Comparison of ENCODE assay signal across 9 mouse cellular contexts in the genomic region with DNA sequence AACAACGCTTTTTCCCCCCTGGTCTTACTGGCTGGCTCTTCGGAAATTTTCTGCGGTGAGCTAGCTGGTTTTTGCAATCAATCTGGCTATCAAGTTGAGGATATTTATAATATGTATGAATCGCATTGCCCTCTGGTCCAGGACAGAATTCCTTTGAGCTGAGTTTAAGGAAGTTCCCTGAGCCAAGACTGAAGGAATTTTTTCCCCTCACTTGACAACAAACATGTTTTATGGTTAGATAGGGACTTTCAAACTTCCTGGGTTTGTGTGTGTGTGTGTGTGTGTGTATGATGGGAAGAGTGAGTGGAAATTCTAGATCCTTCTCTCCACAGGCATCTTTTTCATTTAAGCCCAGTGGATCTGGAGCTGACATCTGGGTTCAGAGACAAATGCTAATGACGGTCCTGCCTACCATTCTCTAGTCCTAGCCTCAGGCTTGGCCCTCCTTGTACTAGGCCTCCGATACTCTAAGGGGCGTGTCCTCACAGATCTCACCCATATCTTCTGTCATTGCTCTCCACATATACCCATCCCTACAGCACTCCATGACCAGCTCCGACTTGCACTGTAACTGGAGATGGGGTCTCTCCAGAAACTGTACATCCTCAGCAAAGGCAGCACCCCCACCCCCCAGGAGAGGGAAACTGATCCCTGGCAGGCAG. TPM values are rescaled to one million over a fixed set of nuclear protein-coding genes. Genes with fewer than 3 reads are reported as not detected.
DNase-seq lines count a peak whose midpoint lies in the region; ATAC-seq lines count a peak whose summit lies in the region.
"Had no signal": no experiment of that assay in that cellular context is flagged by ENCODE, and none has a peak within 500 bp of the region (broad histone marks: within the 10 kb centered on the region; RNA-seq: fewer than 3 reads in every experiment).

No protein-coding gene starts in this region.

- H3K27me3 ChIP-seq in lung, embryonic 16.5 days (ENCODE audit: control insufficient read depth, insufficient read depth, low read depth, low read length) = 0 out of 2 replicates have a peak, but pooled peaks cover 2% of the 10 kb centered on the region

- no peak overlapping the region for H3K27ac ChIP-seq in lung, embryonic 16.5 days (ENCODE audit: low read length)
- H3K27ac ChIP-seq: left cerebral cortex, adult 2 months had no signal

- no peaks in the 10 kb centered on the region for H3K36me3 ChIP-seq in lung, embryonic 16.5 days (ENCODE audit: control insufficient read depth, insufficient read depth, low read length)

- H3K9me3 ChIP-seq in lung, embryonic 16.5 days (ENCODE audit: control insufficient read depth, low read length) = no peaks in the 10 kb centered on the region

- H3K9ac ChIP-seq in lung, embryonic 16.5 days (ENCODE audit: low read length) = no peak overlapping the region

- no peak overlapping the region for H3K4me3 ChIP-seq in lung, embryonic 16.5 days (ENCODE audit: low read length)
- H3K4me3 ChIP-seq: left cerebral cortex, adult 2 months had no signal

- ATAC-seq in lung, embryonic 16.5 days (ENCODE audit: low read depth) = peak; percentile 41; the same call in 1 of the 2 replicates
- peak; percentile 17; the same call in 1 of the 2 replicates for ATAC-seq in megakaryocyte progenitor cell, adult 5-6 weeks (replicated peaks; ENCODE audit: poor library complexity)

- H3K4me2 ChIP-seq in lung, embryonic 16.5 days (ENCODE audit: low read depth, low read length) = no peak overlapping the region

- 33% methylated on average over 8 of the region's 8 CpGs for WGBS in lung, embryonic 16.5 days

- H3K4me1 ChIP-seq in lung, embryonic 16.5 days (replicated peaks; ENCODE audit: control insufficient read depth, insufficient read depth, low read length) = peaks cover 3% of the 10 kb centered on the region

- peak; percentile 34 for DNase-seq in adrenal gland, postnatal 14 days
- no peak for DNase-seq in adrenal gland, adult 8-10 months
- DNase-seq in lung, adult 18-20 months = no peak
- DNase-seq in kidney, postnatal 25 days = peak; percentile 57 to 62
- no peak for DNase-seq in cerebellum, adult 11 months
- no peak for DNase-seq in B cell, adult 2 months

RNA-seq across cellular contexts. Expression of a gene that starts 10.5 kb away (rescaled TPM):
- 2.2 and 6.2 TPM in 2 replicates for total RNA-seq in adrenal gland, postnatal 14 days (2021)
- total RNA-seq in adrenal gland, adult 8-10 months (2022) = 1 to 10 TPM; 1.2 to 1.9 (median 1.7) TPM
- polyA plus RNA-seq in lung, embryonic 16.5 days (2015; fragmentation: Nextera tagmentation; extraction: Ambion mirVana) = 0.25 and 0.38 TPM in 2 replicates
- total RNA-seq in megakaryocyte progenitor cell, adult 5-6 weeks (2015) = not detected in 2 replicates
- total RNA-seq in megakaryocyte progenitor cell, adult 5-6 weeks (2017) = not detected in 2 replicates

RNA-seq across cellular contexts. Expression of a gene that starts 10.5 kb away (rescaled TPM):
- total RNA-seq in adrenal gland, postnatal 14 days (2021) = 28.0 and 29.1 TPM in 2 replicates
- total RNA-seq in adrenal gland, adult 8-10 months (2022) = 10 to 100 TPM; 23.6 to 40.9 (median 28.1) TPM
- polyA plus RNA-seq in lung, embryonic 16.5 days (2015; fragmentation: Nextera tagmentation; extraction: Ambion mirVana) = 79.4 and 79.9 TPM in 2 replicates
- 0.07 TPM in 1 of 2 replicates, not detected in the other for total RNA-seq in megakaryocyte progenitor cell, adult 5-6 weeks (2015)
- 0.81 TPM in 1 of 2 replicates, not detected in the other for total RNA-seq in megakaryocyte progenitor cell, adult 5-6 weeks (2017)

RNA-seq across cellular contexts. Expression of a gene that starts 34.9 kb away (rescaled TPM):
- total RNA-seq in adrenal gland, postnatal 14 days (2021) = 21.4 and 26.8 TPM in 2 replicates
- total RNA-seq in adrenal gland, adult 8-10 months (2022) = 10 to 100 TPM; 23.4 to 45.6 (median 31.8) TPM
- 20.4 and 21.6 TPM in 2 replicates for polyA plus RNA-seq in lung, embryonic 16.5 days (2015; fragmentation: Nextera tagmentation; extraction: Ambion mirVana)
- total RNA-seq in megakaryocyte progenitor cell, adult 5-6 weeks (2015) = 32.6 and 41.2 TPM in 2 replicates
- 13.2 and 14.5 TPM in 2 replicates for total RNA-seq in megakaryocyte progenitor cell, adult 5-6 weeks (2017)

RNA-seq across cellular contexts. Expression of a gene that starts 38.3 kb away (rescaled TPM):
- 13.4 and 18.8 TPM in 2 replicates for total RNA-seq in adrenal gland, postnatal 14 days (2021)
- total RNA-seq in adrenal gland, adult 8-10 months (2022) = 10 to 100 TPM; 19.9 to 32.9 (median 28.3) TPM
- 28.7 and 28.8 TPM in 2 replicates for polyA plus RNA-seq in lung, embryonic 16.5 days (2015; fragmentation: Nextera tagmentation; extraction: Ambion mirVana)
- total RNA-seq in megakaryocyte progenitor cell, adult 5-6 weeks (2015) = 1.9 and 6.7 TPM in 2 replicates
- total RNA-seq in megakaryocyte progenitor cell, adult 5-6 weeks (2017) = 7.3 and 7.9 TPM in 2 replicates

Comparison
In these comparisons a context has a peak if more than half of its experiments do, and no peak if none do; other contexts are left out.
1. DNase-seq: peak in adrenal gland, postnatal 14 days (single experiment) and kidney, postnatal 25 days (2 of 2); none in adrenal gland, adult 8-10 months (single experiment), lung, adult 18-20 months (0 of 2), cerebellum, adult 11 months (single experiment) and B cell, adult 2 months (0 of 2).
2. RNA of a gene that starts 10.5 kb away (total RNA-seq): 28.0 to 29.1 TPM in adrenal gland, postnatal 14 days and 23.6 to 40.9 TPM in adrenal gland, adult 8-10 months; 0.07 to 0.81 TPM in megakaryocyte progenitor cell, adult 5-6 weeks; every median in the first group is over 10 times any median in the second.